Mouse (Mus musculus) adrenal gland, postnatal 14 days (tissue): ENCODE data around the gene Sult2a1. TPM values are rescaled to one million over a fixed set of nuclear protein-coding genes. Genes with fewer than 3 reads are reported as not detected.
"Not testable (repeated sequence)": the region's sequence is repeated elsewhere in the genome, so short reads cannot be mapped to it uniquely, and the experiment has no call there.

Experiments used
- DNase-seq: peaks from one replicate; pipeline ENCODE4 v3.0.0; 2021; ENCODE audit warnings: mixed read lengths
- long read RNA-seq, 2 experiments: library from polyadenylated mRNA; stranded (forward); transcript quantifications; one replicate each; pipeline ENCODE4 v2.0.0; 2021
- total RNA-seq: library from RNA; stranded (reverse); gene quantifications from 2 replicates; pipeline ENCODE4 v1.2.3, GENCODE M21; 2021

Gene Sult2a1
- 7.7 and 186 TPM in 2 replicates for total RNA-seq
- long read RNA-seq, experiment 1, transcript Sult2a1-201 (6 exons, 1,020 nt) = major isoform, 8 of 8 reads
- long read RNA-seq, experiment 1, partial matches to known transcripts = 0 of 8 reads
- long read RNA-seq, experiment 1, other reads (novel, unspliced or antisense) = 0 of 8 reads
- long read RNA-seq, experiment 2, transcript Sult2a1-201 (6 exons, 1,020 nt) = major isoform, 181 of 187 reads
- long read RNA-seq, experiment 2, partial matches to known transcripts = 5 of 187 reads
- long read RNA-seq, experiment 2, other reads (novel, unspliced or antisense) = 1 of 187 reads

DNA sequence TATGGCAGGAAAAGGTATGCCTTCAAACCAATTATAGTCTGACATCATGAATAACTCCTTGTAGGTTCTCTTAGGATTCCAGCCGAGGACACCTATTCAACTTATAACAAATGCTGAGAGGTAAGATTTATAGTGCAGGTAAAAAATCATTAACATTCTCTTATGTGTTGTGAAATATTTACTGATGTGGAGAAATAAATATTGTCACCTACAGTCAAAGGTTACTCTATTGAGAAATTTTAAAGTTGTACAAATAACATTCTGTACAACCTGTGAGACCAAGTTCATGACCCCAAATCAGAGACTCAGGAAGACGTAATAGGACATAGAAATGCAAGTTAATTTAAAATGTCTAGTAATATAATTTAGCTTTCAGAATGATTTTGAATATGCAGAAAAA lies at the start of gene Sult2a1:
Gene Sult2a1, minus strand, starts transcription at position 101 of the 400 bp plus-strand sequence.
- not testable (repeated sequence) for DNase-seq

GRCm38 (mm10) chr7:13813913-13814312 lies 23.3 kb downstream of the Sult2a1 start:
- no peak for DNase-seq

Other genes with a start within 250 kb of the Sult2a1 start
- gene Sult2a5, start 213.4 kb downstream of the Sult2a1 start, total RNA-seq = 1.2 and 28.5 TPM in 2 replicates
- 1.9 and 49.0 TPM in 2 replicates for gene Sult2a2, start 103.9 kb downstream of the Sult2a1 start, total RNA-seq
- gene Sult2a4, start 152.2 kb upstream of the Sult2a1 start, total RNA-seq = 5.4 TPM in 1 of 2 replicates, not detected in the other